Mouse (Mus musculus): Measurements from ENCODE around the gene Med29.

Gene Med29

GRCm38 (mm10) chr7:28392429-28393271, at the start of gene Med29, which contains the start of gene Paf1:
Gene Med29, minus strand, starts transcription at chr7:28392708.
Gene Paf1, plus strand, starts transcription at chr7:28392951.
- DNase-seq, result peak; percentile 92 to 96

DNA sequence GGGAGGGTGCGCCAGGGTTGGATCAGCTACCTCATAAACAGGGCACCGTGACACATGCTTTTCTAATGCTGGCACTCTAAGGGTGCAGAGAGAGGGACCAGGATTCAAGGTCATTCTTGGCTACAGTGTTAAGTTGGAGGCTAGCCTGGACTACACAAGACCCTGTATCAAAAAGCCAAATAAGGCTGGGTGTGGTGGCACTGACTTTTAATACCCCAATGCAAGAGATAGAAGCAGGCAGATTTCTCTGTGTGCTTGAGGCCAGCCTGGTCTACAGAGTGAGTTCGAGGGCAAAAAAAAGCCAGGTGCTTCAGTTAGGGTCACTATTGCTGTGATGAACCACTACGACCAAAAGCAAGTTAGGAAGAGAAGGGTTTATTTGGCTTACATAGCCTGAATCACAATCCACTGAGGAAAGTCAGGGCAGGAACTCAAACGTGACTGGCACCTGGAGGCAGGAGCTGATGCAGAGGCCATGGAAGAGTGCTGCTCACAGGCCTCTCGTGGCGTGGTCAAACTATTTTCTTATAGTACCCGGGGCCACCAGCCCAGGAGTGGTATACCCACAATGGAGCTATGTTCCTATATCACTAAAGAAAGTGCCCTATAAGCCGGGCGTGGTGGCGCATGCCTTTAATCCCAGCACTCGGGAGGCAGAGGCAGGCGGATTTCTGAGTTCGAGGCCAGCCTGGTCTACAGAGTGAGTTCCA, 49.4 kb upstream of the Med29 start:
- peak in 1 of 2 experiments; percentile 26 for DNase-seq

GRCm38 (mm10) chr7:28440739-28441138, 48.2 kb upstream of the Med29 start:
- peak; percentile 77 to 86 for DNase-seq

DNA sequence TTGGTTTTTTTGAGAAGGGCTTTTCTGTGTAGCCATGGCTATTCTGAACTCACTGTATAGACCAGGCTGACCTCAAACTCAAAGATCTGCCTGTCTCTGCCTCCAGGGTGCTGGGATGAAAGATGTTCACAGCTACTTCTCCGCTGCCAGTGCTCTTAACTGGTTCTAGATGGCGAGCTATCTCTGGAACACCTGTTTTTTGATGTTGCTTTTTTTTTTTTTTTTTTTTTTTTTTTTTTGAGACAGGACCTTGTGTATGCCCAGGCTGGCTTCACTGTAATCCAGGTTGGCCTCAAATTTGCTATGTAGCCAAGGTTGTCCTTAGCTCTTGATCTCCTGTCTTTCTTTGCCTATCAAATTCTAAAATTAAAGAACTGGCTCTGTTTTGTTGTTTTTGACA, 46.3 kb upstream of the Med29 start:
- DNase-seq, result no peak

GRCm38 (mm10) chr7:28437964-28438363, 45.5 kb upstream of the Med29 start:
- no peak for DNase-seq

DNA sequence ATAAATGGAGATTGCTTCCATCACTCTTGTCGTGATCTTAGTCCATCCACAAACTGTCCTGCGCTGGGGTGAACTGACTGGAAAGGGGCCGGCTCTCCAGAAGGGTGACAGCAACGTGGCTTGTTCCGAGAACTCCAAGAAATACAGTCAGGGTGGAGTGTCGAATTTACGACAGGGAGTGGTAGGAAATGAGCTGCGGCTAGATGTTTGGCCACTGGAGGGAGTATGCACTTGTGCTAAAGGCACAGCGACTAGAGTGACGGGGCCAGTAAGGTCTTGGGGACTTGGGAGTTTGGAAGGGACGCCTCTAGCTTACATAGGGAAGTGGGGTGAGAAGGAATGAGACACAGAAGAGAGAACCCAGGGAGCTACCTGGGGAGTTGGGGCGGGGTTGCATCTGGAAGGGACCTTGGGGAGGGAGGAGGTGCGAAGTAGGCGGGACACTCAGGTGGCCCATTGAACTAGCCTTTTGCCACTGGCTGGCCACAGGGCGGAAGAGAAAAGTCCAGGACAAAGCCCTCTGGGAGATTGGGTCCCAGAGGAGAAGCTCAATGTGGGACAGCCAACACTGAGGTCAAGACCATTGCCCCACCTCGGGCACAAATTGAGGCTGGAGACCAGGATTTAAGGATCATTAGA, 44.5 kb upstream of the Med29 start, which contains the start of gene Gmfg:
Gene Gmfg (plus strand): TSS at position 516 of the 639 bp plus-strand sequence.
- DNase-seq, result peak; percentile 86 to 88

- peak; percentile 100 for DNase-seq
Measured at GRCm38 (mm10) chr7:28436271-28436904, 43.9 kb upstream of the Med29 start.

DNA sequence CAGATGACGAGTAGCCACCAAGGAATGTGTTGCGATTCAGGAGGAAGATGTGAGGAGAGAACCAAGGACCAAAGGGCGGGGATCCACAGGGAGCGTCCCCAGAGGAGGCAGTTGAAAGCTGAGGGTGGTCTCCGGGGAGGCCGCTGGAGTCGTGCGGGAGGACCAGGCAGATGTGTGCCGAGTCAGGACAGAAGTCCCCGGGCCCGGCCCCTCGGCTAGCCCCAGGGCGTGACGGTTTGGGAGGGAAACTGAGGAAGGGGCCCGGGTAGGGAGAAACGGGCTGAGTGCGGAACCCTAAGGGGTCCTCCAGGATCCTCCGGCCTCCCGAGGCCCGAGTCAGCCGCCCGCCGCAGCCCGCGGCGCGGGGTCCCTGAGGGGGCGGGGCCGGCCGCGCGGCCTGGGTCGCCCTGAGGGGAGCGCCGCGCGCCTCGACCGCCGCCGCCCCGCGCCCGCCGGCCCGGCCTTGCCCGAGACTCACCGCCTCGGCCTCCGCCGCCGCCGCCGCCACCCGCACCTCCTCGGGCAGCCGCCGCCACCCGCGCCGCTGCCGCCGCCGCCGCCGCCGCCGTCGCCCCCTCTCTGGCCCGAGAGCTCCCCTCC, 43.3 kb upstream of the Med29 start:
- DNase-seq, result peak in 1 of 2 experiments; percentile 72

GRCm38 (mm10) chr7:28432252-28432651, 39.7 kb upstream of the Med29 start:
- DNase-seq, result no peak

DNA sequence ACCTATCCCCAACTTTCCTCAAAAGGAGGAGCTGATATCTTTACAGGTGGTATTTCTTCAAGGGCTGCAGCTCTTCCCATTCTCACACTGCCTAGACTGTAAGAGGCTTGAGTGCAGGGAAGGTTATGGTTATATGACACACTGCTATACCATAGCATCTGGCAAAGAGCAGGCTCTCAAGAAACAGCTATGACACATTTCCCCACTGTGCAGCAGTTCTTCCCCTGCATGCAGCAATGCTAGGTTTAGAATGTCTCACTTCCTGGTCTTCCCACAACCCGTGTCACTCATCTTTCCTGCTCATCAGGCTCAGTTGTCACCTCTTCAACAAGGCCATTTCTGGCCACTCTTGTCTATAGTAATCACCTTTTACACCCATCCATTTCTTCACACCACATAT, 38.0 kb upstream of the Med29 start:
- DNase-seq, result no peak

DNA sequence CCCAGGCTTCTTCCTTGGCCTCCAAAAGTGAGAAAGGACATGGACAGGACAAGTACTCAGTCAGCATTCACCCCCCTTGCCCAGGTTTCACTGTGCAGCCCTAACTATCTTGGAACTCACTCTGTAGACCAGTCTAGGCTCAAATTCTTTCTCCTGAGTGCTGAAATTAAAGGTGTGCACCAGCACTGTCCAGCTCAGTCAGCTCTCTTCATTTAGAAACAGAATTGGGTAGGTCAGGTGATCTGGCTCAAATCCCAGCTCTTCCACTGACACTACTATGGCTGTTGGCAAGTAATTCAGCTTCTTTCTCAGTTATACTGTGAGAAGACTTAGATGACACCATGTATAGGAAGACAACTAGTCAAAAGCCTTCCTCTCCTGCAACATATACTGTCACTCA, 35.2 kb upstream of the Med29 start:
- no peak for DNase-seq

DNA sequence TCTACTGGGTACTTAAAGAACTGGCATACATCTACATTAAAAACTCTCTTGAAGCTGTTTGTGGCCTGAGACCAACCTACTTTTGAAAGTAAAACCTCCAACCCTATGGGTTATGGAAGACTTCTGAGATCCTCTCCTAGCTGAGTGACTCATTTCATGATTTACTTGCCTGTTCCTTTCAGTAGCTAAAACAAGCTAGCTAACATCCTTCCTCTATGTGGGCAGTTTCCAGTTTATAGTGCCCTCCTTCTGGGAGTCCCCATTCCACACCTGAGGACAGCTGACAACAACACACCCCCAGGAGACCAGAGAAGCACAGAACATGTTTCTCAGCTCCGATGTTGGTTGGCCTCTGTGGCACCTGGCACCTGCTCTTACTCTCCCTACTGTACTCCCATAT, 30.5 kb upstream of the Med29 start:
- DNase-seq, result no peak

GRCm38 (mm10) chr7:28419416-28419815, 26.9 kb upstream of the Med29 start:
- no peak for DNase-seq

- DNase-seq, result no peak
Measured at GRCm38 (mm10) chr7:28418096-28418670, 25.7 kb upstream of the Med29 start.

DNA sequence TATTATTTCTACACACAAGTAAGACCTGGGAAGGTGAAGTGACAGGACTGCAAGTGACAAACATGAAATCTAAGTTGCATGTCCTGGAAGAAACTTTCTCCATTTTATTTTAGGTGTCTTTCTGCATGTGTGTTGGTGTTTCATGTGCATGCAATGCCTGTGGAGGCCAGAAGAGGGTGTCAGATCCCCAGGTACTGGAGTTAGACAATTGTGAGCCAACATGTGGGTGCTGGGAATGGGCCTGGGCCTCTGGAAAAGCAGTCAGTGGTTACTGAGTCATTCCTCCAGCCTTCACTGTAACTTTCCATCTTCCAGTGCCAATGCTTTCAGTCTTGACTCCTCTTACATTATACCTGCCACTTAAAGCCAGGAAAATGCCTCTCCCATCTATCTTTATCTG, 24.9 kb upstream of the Med29 start:
- DNase-seq, result no peak

- peak; percentile 26 to 41 for DNase-seq
Measured at GRCm38 (mm10) chr7:28412826-28413225, 20.3 kb upstream of the Med29 start.

- no peak for DNase-seq
Measured at GRCm38 (mm10) chr7:28410841-28411475, 18.4 kb upstream of the Med29 start.

DNA sequence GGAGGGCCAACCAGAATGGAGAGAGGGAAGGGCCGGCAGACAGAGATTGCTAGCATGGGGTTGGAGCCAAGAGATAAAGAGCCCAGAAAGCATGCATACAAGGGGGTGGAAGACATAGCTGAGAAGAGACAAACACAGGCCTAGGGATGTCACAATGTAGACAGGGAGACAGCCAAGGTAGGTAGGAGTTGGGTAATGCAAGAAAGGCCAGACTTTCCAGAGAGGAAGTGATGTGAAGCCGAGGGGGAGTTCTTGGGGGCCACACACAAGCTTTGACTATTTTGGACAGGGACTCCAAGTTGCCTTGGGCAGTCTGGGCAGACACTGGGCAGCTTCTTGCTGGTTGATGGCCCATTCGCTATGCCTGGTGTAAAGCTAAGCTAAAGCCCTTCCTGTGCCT, 9.4 kb upstream of the Med29 start:
- DNase-seq, result no peak

DNA sequence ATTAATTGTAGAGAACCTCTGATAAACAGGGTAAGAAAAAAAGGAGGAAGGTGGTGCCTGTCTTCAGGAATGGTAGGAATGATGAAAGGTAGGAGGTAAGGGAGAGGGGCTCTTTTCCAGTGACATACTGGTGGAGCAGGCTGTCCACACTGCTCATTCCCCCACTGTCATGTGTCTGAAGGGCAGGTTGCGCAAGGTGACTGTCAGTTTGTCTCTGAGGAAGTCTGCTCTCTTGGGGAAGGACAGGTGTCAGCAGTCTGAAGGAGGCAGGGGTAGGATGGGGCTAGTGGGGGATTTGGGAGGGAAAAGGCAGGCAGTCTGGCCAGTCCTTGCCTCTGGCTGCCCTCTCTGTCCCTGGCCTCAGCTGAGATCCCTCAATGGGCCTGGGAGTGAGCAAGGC, 8.5 kb upstream of the Med29 start:
- DNase-seq, result no peak

GRCm38 (mm10) chr7:28398696-28399340, 6.3 kb upstream of the Med29 start:
- no peak for DNase-seq

DNA sequence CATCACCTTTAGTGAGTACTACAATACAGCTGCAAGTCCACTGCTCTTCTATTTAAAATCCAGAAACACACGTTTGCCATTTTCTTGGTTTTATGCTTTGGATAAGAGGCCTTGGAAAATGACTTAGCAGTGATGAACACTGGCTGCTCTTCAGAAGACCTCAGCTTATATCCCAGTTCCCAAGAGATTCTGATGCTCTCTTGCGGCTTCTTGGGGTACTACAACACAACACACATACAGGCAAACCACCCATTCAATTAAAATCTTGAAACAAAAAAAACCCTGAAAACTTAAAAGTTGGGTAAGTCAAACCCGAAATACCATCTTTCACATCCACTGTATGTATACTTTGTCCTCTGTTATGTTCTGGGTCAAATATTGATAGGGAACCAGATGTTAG, 5.5 kb upstream of the Med29 start:
- DNase-seq, result peak in 1 of 2 experiments; percentile 4

Measured in thymus, postnatal 36 days (tissue).